Mouse (Mus musculus): Measurements from ENCODE around the gene Hsp90ab1. TPM values are rescaled to one million over a fixed set of nuclear protein-coding genes. Genes with fewer than 3 reads are reported as not detected.

The Hsp90ab1 gene
- polyA plus RNA-seq, 1 experiment from 2014 or later = 1,903 TPM

GRCm38 (mm10) chr17:45538394-45538793 lies 34.7 kb downstream of the Hsp90ab1 start:
- no peak for ATAC-seq (ENCODE audit: insufficient number of reproducible peaks, low FRiP score, low TSS enrichment, low read depth)
- H3K27me3 ChIP-seq (ENCODE audit: control insufficient read depth, insufficient read depth, low read length) = peaks cover 26% of the 10 kb centered on the region

DNA sequence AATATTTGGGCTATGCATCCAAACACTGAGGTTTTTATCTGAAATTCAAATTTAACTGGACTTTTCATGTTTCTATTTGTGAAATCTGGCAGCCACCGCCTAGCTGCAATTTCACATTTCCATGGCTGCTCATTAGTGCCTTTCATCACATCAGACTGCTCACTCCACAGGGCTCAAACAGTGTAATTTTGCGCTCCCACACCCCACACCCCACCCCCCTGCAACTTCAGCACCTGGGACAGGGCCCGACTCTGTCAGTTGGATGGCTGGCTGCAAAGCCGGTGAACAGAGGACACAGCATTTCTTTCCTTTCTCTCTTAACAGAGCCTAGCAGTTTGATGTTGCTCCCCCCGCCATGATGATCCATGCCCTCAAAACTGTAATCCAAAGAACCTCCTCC lies 36.8 kb downstream of the Hsp90ab1 start:
- Histone ChIP-seq H3K9ac (ENCODE audit: low read length) (no peak overlapping the region), H3K4me2 (ENCODE audit: low read depth, severe bottlenecking) (no peak overlapping the region), H3K36me3 (ENCODE audit: control insufficient read depth, insufficient read depth, low read length) (no peaks in the 10 kb centered on the region), H3K9me3 (ENCODE audit: control insufficient read depth, low read length) (no peaks in the 10 kb centered on the region; the same call in 1 of the 2 replicates), H3K4me3 (ENCODE audit: low read depth, low read length) (no peak overlapping the region), H3K27ac (replicated peaks; ENCODE audit: low read depth, low read length) (no peak overlapping the region), H3K27me3 (ENCODE audit: control insufficient read depth, insufficient read depth, low read length) (peaks cover 16% of the 10 kb centered on the region), H3K4me1 (ENCODE audit: control insufficient read depth, insufficient read depth, low read length) (no peaks in the 10 kb centered on the region)
- 14% methylated on average over 5 of the region's 5 CpGs for WGBS
- DNase-seq (ENCODE audit: low spot score) (peak; percentile 71), ATAC-seq (ENCODE audit: insufficient number of reproducible peaks, low FRiP score, low TSS enrichment, low read depth) (no peak)

More at GRCm38 (mm10) chr17:45538394-45538793, 34.7 kb downstream of the Hsp90ab1 start:
- H3K4me3 ChIP-seq (ENCODE audit: low read depth, low read length) = no peak overlapping the region
- DNase-seq (ENCODE audit: low spot score) = no peak
- H3K4me2 ChIP-seq (ENCODE audit: low read depth, severe bottlenecking) = no peak overlapping the region
- H3K27ac ChIP-seq (replicated peaks; ENCODE audit: low read depth, low read length) = no peak overlapping the region
- no peaks in the 10 kb centered on the region for H3K9me3 ChIP-seq (ENCODE audit: control insufficient read depth, low read length)
- H3K36me3 ChIP-seq (ENCODE audit: control insufficient read depth, insufficient read depth, low read length) = no peaks in the 10 kb centered on the region
- WGBS = 72% methylated on average over 4 of the region's 4 CpGs
- no peak overlapping the region for H3K9ac ChIP-seq (ENCODE audit: low read length)
- H3K4me1 ChIP-seq (ENCODE audit: control insufficient read depth, insufficient read depth, low read length) = no peaks in the 10 kb centered on the region

DNA sequence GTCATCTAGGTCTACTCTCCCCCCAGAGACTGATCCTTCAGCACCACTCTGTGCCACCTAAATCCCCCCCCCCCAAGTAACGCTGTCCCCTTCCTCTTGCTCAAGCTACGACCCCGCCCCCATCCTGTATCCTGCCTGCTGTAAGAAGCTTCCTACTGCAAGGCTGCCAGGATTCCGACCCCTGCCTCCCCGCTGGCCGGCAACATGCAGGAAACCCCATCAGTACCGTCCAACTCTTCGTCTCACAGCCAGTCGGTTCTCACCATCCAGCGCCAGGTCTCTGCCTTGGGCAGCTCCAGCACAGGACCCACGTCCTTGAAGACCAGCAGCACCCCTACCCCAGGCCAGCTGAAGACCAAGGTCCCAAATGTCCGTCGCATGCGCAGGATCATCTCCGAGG lies 40.2 kb downstream of the Hsp90ab1 start:
- no peaks in the 10 kb centered on the region; the same call in 1 of the 2 replicates for H3K9me3 ChIP-seq (ENCODE audit: control insufficient read depth, low read length)
- peaks cover 24% of the 10 kb centered on the region for H3K27me3 ChIP-seq (ENCODE audit: control insufficient read depth, insufficient read depth, low read length)
- H3K27ac ChIP-seq (replicated peaks; ENCODE audit: low read depth, low read length) = no peak overlapping the region
- H3K4me1 ChIP-seq (ENCODE audit: control insufficient read depth, insufficient read depth, low read length) = no peaks in the 10 kb centered on the region
- DNase-seq (ENCODE audit: low spot score) (no peak), ATAC-seq (ENCODE audit: insufficient number of reproducible peaks, low FRiP score, low TSS enrichment, low read depth) (no peak)
- no peaks in the 10 kb centered on the region for H3K36me3 ChIP-seq (ENCODE audit: control insufficient read depth, insufficient read depth, low read length)
- H3K4me2 ChIP-seq (ENCODE audit: low read depth, severe bottlenecking) = no peak overlapping the region
- H3K9ac ChIP-seq (ENCODE audit: low read length) = no peak overlapping the region
- no peak overlapping the region for H3K4me3 ChIP-seq (ENCODE audit: low read depth, low read length)
- 52% methylated on average over 15 of the region's 15 CpGs for WGBS

- peaks cover 19% of the 10 kb centered on the region for H3K27me3 ChIP-seq (ENCODE audit: control insufficient read depth, insufficient read depth, low read length)
- WGBS = 52% methylated on average over 13 of the region's 13 CpGs
Measured at GRCm38 (mm10) chr17:45530346-45530782, 42.7 kb downstream of the Hsp90ab1 start.

GRCm38 (mm10) chr17:45526571-45526970 lies 46.5 kb downstream of the Hsp90ab1 start:
- Histone ChIP-seq H3K27me3 (ENCODE audit: control insufficient read depth, insufficient read depth, low read length) (peaks cover 8% of the 10 kb centered on the region), H3K36me3 (ENCODE audit: control insufficient read depth, insufficient read depth, low read length) (no peaks in the 10 kb centered on the region), H3K9me3 (ENCODE audit: control insufficient read depth, low read length) (no peaks in the 10 kb centered on the region), H3K4me3 (ENCODE audit: low read depth, low read length) (no peak overlapping the region), H3K27ac (replicated peaks; ENCODE audit: low read depth, low read length) (no peak overlapping the region), H3K4me2 (ENCODE audit: low read depth, severe bottlenecking) (no peak overlapping the region), H3K4me1 (ENCODE audit: control insufficient read depth, insufficient read depth, low read length) (0 out of 2 replicates have a peak, but pooled peaks cover 3% of the 10 kb centered on the region), H3K9ac (ENCODE audit: low read length) (no peak overlapping the region)
- no peak for ATAC-seq (ENCODE audit: insufficient number of reproducible peaks, low FRiP score, low TSS enrichment, low read depth)
- no peak for DNase-seq (ENCODE audit: low spot score)
- WGBS = 19% methylated on average over 5 of the region's 5 CpGs

More at GRCm38 (mm10) chr17:45530346-45530782, 42.7 kb downstream of the Hsp90ab1 start:
- ATAC-seq (ENCODE audit: insufficient number of reproducible peaks, low FRiP score, low TSS enrichment, low read depth) (no peak), DNase-seq (ENCODE audit: low spot score) (no peak)
- Histone ChIP-seq H3K9ac (ENCODE audit: low read length) (no peak overlapping the region), H3K4me3 (ENCODE audit: low read depth, low read length) (no peak overlapping the region), H3K4me2 (ENCODE audit: low read depth, severe bottlenecking) (no peak overlapping the region), H3K27ac (replicated peaks; ENCODE audit: low read depth, low read length) (no peak overlapping the region), H3K36me3 (ENCODE audit: control insufficient read depth, insufficient read depth, low read length) (no peaks in the 10 kb centered on the region), H3K4me1 (ENCODE audit: control insufficient read depth, insufficient read depth, low read length) (no peaks in the 10 kb centered on the region), H3K9me3 (ENCODE audit: control insufficient read depth, low read length) (no peaks in the 10 kb centered on the region; the same call in 1 of the 2 replicates)

- no peak overlapping the region for H3K4me3 ChIP-seq (ENCODE audit: low read depth, low read length)
- no peaks in the 10 kb centered on the region for H3K9me3 ChIP-seq (ENCODE audit: control insufficient read depth, low read length)
- H3K9ac ChIP-seq (ENCODE audit: low read length) = no peak overlapping the region
- no peak for DNase-seq (ENCODE audit: low spot score)
- no peaks in the 10 kb centered on the region for H3K36me3 ChIP-seq (ENCODE audit: control insufficient read depth, insufficient read depth, low read length)
- H3K27me3 ChIP-seq (ENCODE audit: control insufficient read depth, insufficient read depth, low read length) = peaks cover 3% of the 10 kb centered on the region; the same call in 1 of the 2 replicates
- H3K4me2 ChIP-seq (ENCODE audit: low read depth, severe bottlenecking) = no peak overlapping the region
- 0 out of 2 replicates have a peak, but pooled peaks cover 3% of the 10 kb centered on the region for H3K4me1 ChIP-seq (ENCODE audit: control insufficient read depth, insufficient read depth, low read length)
- WGBS = 43% methylated on average over 4 of the region's 4 CpGs
- no peak overlapping the region for H3K27ac ChIP-seq (replicated peaks; ENCODE audit: low read depth, low read length)
- ATAC-seq (ENCODE audit: insufficient number of reproducible peaks, low FRiP score, low TSS enrichment, low read depth) = no peak
Measured at GRCm38 (mm10) chr17:45524961-45525360, 48.1 kb downstream of the Hsp90ab1 start.

GRCm38 (mm10) chr17:45523263-45523662 lies 49.8 kb downstream of the Hsp90ab1 start, which contains the start of gene Tcte1:
TSS of gene Tcte1 (plus strand) at chr17:45523434.
- H3K27me3 ChIP-seq (ENCODE audit: control insufficient read depth, insufficient read depth, low read length) = no peaks in the 10 kb centered on the region
- peak within 1 kb of the TSS; percentile 80 for H3K4me2 ChIP-seq (ENCODE audit: low read depth, severe bottlenecking)
- H3K27ac ChIP-seq (replicated peaks; ENCODE audit: low read depth, low read length) = no peak within 1 kb of the TSS
- 0 out of 2 replicates have a peak, but pooled peaks cover 3% of the 10 kb centered on the region for H3K4me1 ChIP-seq (ENCODE audit: control insufficient read depth, insufficient read depth, low read length)
- peak within 1 kb of the TSS; percentile 55 for H3K9ac ChIP-seq (ENCODE audit: low read length)
- ATAC-seq (ENCODE audit: insufficient number of reproducible peaks, low FRiP score, low TSS enrichment, low read depth) (peak; percentile 56; the same call in 1 of the 2 replicates), DNase-seq (ENCODE audit: low spot score) (peak; percentile 83)
- no peaks in the 10 kb centered on the region for H3K36me3 ChIP-seq (ENCODE audit: control insufficient read depth, insufficient read depth, low read length)
- no peaks in the 10 kb centered on the region for H3K9me3 ChIP-seq (ENCODE audit: control insufficient read depth, low read length)
- peak within 1 kb of the TSS; percentile 35 for H3K4me3 ChIP-seq (ENCODE audit: low read depth, low read length)
- under 1% methylated on average over 21 of the region's 21 CpGs for WGBS

GRCm38 (mm10) chr17:45520136-45520535 lies 52.9 kb downstream of the Hsp90ab1 start:
- H3K27ac ChIP-seq (replicated peaks; ENCODE audit: low read depth, low read length) = no peak overlapping the region
- DNase-seq (ENCODE audit: low spot score) = no peak
- ATAC-seq (ENCODE audit: insufficient number of reproducible peaks, low FRiP score, low TSS enrichment, low read depth) = no peak
- no peak overlapping the region for H3K4me2 ChIP-seq (ENCODE audit: low read depth, severe bottlenecking)
- no peaks in the 10 kb centered on the region for H3K27me3 ChIP-seq (ENCODE audit: control insufficient read depth, insufficient read depth, low read length)
- H3K9me3 ChIP-seq (ENCODE audit: control insufficient read depth, low read length) = no peaks in the 10 kb centered on the region
- no peak overlapping the region for H3K9ac ChIP-seq (ENCODE audit: low read length)
- H3K4me1 ChIP-seq (ENCODE audit: control insufficient read depth, insufficient read depth, low read length) = 0 out of 2 replicates have a peak, but pooled peaks cover 3% of the 10 kb centered on the region
- H3K36me3 ChIP-seq (ENCODE audit: control insufficient read depth, insufficient read depth, low read length) = no peaks in the 10 kb centered on the region
- H3K4me3 ChIP-seq (ENCODE audit: low read depth, low read length) = no peak overlapping the region
- WGBS = 77% methylated on average over 11 of the region's 11 CpGs
